Mouse (Mus musculus) embryo, embryonic 11.5 days (tissue): ENCODE measurements around the gene Mrps18b.
A peak's percentile ranks its signal among the peaks of the same experiment; 100 is the strongest.

Experiments used
- DNase-seq: peaks from one replicate; pipeline ENCODE4 v3.0.0-alpha.2; 2012; ENCODE audit warnings: low read depth, low spot score

The Mrps18b gene

DNA sequence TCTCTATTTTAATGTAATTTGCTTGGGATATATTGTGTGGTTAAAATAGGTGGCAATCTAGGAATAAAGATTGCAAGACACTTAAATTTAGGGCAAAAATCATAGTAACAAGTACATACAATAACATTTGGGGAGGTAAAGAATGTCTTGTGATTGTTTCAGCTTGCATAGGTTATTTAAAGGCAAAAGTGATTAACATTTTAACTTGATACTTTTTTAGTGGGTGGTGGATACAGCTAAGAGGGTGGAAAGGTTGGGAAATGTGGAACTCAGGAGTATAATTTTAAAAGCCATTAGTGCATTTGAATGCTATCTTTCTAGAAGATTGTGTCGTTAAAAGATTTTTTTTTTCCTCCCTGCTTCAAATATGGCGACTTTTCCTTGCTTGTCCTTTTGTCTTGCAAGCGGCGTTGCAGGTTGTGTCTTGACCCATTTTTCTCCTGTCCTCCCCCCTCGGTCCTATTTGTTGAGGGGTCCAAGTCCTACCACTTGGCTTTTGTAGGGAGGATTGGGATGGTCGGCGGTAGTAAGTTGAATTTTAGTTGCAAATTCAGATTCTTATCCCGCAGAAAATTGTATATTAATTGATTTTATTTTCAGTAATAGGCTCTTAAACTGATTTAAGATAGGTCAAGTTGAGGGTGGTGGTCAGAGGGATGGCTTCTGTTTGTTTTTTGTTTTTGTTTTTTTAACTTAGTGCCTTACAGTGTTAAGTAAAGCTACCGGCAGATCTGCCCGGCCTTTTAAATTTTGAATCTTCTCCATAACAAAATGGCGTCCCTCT, 2.3 kb upstream of the Mrps18b start:
- peak; percentile 57 for DNase-seq

DNA sequence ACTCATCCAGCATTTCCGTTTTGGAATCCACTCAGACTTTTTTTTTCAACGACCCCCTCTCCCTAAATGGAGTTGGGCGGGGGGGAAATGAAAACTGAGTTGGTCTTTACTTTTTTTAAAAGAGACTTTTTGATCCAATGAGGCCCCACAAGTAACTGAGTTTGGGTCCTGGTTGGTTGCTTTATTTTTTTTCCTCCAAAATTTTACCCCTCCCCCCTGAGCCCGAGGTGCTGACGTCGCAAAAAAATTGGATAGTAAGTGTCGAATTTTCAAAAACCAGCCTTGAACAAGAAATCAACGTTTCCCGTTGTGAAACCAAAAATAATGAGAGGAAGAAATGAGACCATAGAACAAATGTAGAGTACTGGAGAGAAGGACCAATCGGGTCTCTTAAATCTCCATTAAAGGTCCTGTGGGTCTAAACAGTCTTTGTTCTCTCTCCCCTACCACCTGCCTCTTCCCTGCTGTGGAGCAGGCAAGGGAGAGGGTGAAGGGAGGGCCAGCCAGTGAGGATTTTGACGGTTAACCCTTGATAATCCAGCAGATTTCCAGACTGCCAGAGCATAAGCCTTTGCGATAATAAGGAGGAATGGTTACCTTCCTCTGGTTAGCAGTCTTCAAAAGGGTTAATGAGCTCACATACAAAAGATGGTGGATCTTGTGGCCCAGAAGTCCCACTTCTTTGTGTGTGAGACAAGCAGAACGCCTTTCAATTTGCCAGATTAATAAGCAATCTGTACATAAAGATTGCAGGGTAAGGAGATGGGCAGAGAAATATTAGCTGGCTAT, 1.5 kb upstream of the Mrps18b start:
- DNase-seq, result peak; percentile 48

DNA sequence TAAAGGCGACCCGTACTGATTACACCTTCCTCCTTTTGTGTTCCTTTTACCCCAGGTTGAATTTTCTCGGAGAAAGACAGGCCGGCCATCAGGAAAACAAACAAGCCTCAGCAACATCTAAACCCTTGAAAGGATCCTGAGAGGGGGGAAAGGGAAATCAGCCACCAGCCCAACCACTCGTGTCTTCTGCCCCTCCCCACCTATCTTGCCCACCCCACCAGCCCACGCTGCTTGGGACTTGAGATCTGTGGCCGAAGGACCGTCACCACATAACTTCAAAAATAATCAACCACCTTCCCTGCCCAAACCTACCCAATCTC, 914 bp upstream of the Mrps18b start:
- no peak for DNase-seq

DNA sequence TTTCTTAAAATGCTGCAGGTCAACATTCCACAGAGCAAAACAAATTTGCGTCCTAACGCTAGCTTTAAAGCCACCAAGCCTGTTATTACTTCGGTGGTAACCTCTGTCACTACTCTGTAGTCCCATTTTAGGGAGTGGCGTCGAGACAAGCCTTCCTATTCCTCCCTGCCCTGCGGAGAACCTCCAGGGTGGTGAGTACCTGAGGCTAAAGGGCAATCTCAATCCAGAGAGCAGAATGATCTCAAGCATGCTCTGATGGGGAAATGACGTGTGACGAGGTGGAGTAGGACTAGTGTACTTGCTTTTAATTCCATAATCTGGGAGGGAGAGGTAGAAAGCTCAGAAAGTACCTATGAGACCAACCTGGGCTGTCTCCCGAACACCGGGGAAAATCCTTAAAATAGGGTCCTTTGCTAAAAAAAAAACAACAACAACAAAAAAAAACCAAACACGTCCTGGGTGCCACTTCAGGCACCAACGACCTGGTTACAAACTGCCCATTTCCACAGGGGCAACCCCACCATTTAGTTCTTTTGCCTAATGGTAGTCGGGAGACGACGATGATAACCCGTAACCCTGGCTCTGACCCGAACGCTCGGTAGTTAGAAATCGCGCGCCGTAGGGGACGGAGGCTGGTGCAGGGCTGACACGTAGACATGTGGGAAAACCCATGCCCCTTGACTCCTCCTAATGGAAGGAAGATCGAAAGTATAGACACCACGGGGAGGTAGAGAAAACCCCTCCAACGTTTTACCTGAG, 472 bp downstream of the Mrps18b start:
- no peak for DNase-seq

DNA sequence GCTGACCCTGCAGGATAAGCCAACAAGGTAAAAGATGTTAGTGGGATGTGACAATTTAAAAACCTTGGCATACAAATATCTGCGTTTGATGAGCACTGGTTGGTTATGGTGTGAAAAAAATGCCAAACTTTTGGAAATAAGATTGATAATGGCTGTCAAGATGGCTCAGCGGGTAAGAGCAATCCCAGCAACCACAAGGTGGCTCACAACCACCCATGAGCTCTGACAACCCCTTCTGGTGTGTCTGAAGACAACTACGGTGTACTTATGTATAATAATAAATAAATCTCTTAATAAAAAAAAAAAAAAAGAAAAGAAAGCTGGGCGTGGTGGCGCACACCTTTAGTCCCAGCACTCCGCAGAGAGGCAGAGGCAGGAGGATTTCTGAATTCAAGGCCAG, 1.2 kb downstream of the Mrps18b start:
- DNase-seq, result no peak

DNA sequence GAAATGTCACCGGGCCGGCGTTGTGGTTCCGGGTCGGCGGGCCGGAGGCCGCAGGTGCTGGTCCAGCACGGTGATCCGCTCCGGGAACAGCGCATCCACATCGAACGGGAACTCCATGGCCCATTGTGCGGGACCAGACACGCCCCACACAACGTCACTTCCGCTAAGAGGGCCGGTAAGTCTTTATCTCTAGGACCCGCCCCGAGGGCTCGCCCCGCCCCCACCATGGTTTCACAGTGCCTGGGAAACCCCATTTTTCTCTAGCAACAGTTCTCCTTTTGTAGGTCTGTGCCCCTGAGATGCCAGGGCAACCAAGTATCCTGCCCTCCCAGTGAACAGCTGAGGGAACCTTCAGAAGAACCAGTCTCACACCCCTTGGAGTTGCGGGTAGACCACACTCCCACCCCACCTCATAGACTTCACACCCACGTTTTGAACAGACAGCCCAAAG, 6.2 kb downstream of the Mrps18b start, which contains the start of gene Atat1:
Gene Atat1 (minus strand): TSS at position 157 of the 451 bp plus-strand sequence.
- DNase-seq, result peak; percentile 92

DNA sequence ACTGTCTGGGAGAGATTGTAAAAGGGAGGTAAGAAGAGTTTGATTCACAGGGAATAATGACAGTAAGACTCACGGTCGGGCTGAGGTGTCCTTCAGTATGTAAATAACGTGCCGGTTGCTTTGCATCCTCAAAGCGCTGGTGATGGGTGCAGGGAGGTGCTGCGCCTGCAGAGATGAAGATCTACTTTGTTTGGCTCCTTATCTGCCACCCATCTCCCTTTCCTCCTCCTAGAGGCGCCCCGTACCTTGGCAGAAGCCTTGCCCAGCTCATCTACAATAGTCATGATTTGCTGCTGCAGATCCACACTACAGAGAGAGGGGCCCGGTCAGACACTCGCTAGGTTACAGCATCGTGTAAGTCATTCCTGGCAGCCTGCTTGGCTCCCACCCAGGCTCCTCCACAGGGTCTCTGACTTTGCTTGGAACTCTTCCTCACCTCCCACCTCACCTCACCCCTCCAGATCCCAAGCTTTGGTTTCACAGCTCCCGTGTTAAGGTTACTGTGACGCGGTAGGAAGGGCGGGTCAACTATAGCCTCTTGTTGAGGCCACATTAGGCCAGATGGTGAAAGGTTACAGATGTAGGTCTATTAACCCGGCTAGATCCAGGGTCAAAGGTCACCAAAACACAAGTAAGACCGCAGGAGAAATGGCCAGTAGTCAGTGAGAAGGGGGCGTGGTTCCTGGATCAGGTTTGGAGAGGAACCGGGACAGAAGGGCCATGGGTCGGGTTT, 6.8 kb downstream of the Mrps18b start:
- peak; percentile 32 for DNase-seq

DNA sequence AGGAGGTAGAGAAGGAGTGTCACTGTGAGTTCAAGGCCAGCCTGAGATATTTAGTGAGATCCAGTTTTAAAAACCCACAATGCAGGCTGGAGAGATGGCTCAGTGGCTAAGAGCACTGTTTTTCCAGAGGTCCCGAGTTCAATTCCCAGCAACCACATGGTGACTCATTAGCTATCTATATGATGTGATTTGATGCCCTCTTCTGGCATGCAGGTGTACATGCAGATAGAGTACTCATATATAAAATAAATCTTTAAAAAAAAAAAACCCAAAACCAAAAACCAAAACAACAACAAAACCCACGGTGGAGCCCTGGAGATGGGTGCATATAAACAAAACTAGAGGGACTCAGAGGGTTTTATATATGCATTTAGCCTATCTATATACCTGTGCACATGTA, 8.6 kb downstream of the Mrps18b start:
- DNase-seq, result no peak

DNA sequence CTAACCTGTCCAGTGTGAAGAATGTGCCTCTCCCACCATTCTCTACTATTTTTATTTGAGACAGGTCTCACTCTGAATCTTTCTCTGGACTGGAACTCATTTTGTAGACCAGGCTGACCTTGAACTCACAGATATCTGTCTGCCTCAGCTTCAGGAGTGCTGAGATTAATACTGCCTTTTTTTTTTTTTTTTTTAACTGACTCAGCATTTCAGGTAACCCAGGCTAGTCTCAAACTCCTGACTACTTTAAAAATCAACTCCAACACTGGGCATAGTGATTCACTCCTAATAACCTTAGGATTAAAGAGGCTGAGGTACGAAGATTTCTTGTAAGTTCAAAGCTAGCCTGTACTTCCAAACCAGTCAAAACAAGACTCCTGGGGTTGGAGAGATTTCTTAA, 10.6 kb downstream of the Mrps18b start:
- no peak for DNase-seq

DNA sequence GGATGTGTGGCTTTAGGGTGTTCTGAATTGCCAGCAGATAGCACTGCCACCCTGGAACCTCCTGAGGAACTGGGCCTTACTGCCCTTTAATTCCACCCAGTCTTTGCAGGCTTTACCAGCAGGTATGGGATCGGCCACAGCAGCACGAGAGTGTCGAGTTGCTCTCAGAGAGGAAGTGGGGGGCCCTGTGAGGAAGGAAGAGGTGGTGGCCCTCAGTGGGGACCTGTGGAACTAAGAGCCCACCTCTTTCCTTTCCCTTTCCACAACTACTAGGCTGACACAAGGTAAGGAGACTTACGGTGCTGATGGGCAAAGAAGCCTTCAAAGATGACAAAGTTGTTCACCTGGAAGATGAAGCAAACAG, 12.2 kb downstream of the Mrps18b start:
- no peak for DNase-seq

DNA sequence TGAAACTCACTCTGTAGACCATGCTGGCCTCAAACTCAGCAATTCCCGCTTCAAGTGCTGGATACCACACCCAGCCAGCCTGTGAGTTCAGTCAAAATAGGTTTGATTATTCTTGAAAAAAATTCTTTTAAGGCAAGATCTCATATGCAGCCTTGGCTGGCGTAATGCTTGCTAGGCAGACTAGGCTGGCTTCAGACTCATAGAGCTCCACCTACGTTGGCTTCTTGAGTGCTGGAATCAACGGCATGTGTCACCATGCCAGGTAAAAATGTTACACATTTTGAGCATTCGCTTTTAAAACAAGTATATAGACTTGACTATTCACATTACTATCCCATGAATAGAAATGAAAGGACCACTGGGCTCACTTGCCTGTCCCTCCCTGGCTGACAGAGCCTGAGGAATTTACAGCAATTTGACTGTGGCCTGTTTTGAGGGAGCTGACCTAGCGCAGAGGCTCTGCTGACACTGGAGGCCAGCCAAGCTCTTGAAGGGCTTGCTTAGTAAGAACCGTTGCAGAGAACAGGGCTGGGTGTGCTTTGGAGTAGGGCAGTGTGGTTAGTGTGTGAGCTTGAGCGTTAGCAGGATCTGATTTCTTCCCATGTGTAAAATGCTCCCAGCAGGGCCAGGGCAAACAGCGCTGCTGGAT, 12.7 kb downstream of the Mrps18b start:
- DNase-seq, result no peak

DNA sequence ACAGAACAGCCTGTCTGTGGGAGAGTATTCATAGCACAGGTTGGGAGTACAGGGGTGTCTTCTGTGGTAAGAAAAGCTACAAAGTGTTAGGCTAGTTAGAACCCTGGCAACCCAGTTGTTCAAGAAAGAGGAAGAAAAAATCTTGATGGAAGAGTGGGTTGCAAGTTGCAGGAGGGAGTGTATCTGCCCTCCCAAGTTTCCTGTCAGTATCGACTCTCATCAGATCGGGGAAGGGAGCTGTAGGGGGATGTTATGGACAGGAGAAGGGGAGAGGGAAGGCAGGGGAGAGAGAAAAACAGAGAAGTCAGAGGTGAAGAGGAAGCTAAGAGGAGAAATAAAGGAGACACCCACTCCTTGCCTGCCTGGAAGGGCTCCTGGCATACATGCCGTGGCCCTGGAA, 15.6 kb downstream of the Mrps18b start:
- no peak for DNase-seq

DNA sequence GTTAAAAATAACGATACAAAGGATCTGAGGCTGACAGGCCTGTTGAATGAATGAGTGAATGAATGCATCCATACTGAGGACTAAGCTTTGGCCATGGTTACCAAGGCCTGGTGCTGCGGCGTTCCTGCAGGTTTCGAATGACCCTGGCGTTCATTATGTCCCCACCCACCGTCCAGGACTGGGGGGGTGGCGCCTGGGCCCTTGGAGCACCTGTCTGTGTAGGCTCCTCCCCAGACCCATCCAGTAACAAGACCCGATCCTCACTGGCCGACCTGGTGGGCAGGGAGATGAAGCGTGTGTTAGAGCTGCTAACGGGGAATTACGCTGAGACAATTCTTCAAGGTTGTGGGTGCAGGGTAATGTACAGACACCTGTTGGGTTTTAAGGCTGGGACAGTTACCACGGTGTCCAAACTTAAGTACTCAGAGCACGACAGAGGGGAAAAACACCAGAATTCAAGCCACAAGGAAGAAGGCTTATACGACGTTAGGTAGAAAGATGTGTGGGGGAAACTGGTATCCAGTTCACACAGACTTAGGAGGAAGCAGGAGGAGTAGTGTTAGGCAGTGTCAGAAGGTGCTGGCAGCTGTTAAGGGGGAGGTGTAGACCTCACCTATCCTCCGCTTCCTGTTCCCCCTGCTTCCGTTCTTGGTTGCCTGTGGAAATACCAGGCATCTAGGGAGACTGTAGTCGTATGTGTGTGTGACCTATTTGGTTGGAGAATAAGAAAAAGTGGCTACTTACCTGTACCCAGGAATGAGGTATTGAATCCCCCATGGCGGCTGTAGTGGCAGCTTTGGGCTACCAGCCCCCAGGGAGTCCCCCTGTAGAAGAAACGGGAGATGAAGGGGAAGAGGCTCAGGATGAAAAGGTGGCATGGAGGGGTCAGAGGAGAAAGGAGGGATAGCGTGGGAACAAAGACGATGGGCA, 18.3 kb downstream of the Mrps18b start:
- DNase-seq, result no peak

DNA sequence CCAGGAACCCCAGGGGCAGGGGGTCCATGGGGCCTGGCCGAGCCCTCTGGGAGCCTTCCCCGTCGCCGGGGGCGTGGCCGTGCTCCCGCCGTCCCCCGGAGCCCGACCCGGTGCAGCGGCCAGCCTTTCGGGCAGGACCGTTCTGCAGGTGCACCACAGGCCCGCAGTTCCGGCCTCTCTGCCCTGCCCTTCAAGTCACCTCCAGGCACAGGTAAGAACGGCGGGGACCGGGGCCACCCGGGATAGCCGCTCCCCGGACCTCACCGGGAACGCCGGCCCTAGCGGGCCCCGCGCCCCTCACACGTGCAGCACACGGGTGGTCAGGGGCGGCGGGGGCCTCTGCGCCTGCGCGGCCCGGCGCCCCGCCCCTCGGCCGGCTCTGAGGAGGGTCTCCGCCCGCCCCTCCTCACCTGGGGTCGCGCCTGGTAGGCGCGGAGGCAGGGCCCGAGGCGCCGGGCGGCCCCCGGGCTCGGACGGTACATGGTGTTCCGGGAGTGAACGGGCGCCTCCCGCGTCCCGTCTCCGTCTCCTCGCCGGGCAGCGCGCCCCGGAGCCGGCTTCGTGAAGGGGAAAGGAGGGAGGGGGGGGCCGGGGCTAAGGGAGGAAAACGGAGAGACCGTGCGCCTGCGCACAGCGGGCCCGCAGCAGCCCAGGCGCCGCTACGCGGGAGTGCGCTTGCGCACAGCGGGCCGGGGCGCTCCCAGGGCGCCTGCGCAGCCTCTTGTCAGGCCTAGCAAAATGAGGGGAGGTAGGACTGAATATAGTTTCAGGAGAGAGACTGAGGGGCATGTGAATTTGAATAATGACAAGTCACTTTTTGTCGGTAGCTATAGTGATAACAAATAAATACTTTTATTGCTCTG, 19.2 kb downstream of the Mrps18b start, which contains the start of gene 2310061I04Rik:
Gene 2310061I04Rik (minus strand): TSS at position 651 of the 863 bp plus-strand sequence.
- peak; percentile 87 for DNase-seq

DNA sequence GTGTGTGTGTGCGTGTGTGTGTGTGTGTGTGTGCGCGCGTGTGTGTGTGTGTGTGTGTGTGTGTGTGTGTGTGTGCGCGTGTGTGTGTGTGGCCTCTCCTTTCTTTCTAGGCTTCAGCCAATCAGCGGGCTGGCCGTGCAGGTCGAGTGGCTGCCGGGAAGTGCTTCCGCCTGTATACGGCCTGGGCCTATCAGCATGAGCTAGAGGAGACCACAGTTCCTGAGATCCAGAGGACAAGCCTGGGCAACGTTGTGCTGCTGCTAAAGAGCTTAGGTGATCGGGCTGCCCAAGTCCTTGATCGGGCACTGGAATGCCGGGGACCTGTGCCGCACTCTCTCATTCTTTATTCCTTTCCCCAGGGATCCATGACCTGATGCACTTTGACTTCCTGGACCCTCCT, 28.5 kb downstream of the Mrps18b start:
- DNase-seq, result no peak

DNA sequence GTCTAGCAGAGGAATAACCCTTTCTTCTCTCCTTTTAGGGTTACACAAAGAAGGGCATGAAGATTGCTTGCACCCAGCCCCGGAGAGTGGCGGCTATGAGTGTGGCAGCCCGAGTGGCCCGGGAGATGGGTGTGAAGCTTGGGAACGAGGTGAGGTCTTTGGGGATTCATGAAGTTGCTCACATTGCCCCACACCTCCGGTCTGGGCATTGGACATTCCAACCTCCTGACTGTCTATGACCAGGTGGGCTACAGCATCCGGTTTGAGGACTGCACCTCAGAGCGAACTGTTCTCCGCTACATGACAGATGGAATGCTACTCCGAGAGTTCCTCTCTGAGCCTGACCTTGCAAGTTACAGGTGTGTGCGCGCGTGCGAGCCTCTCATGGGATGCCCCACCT, 32.4 kb downstream of the Mrps18b start:
- no peak for DNase-seq

DNA sequence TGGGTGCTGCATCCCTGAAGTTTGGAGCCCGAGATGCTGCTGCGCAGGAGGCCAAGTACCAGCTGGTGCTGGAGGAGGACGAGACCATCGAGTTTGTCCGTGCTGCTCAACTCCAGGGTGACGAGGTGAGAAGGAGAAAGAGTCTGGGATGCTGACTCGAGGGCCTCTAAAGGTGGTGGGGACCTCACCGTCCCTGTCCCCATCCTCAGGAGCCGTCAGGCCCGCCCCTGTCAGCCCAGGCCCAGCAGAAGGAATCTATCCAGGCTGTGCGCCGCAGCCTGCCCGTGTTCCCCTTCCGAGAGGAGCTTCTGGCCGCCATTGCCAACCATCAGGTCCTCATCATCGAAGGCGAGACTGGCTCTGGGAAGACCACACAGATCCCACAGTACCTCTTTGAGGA, 33.3 kb downstream of the Mrps18b start:
- no peak for DNase-seq

DNA sequence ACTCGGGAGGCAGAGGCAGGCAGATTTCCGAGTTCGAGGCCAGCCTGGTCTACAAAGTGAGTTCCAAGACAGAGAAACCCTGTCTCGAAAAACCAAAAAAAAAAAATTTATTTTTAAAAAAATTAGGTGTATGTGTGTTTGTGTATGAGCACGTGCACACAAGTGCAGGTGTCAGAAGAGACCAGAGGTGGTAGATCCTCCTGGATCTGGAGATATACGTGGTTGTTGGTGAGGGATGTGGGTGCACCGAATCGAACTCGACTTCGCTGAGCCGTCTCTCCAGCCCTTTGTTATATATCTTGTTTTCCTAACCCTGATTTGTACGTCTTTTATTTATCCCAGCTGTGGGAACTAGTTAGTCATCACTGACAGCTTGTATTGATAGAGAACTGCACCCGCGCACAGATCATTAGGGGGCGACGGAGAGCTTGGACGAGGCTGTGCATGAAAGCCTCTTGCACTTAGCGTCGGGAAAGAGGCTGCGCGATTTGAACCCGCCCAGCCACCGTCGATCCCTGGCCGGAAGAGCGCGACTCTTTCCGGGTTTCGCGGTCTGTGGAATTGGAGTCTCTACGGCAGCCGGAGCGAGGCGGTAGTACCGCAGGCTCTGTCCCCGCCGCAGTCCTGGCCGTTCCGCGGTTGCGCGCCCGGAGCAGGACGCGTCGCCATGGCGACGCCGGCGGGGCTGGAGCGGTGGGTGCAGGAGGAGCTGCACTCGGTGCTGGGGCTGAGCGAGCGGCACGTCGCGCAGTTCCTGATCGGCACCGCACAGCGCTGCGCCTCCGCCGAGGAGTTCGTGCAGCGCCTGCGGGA, 36.7 kb downstream of the Mrps18b start, which contains the start of gene Dhx16:
Gene Dhx16 (plus strand): TSS at position 575 of the 813 bp plus-strand sequence.
- peak; percentile 89 for DNase-seq
